Mouse (Mus musculus): ENCODE data around the gene Samd4.

DNA sequence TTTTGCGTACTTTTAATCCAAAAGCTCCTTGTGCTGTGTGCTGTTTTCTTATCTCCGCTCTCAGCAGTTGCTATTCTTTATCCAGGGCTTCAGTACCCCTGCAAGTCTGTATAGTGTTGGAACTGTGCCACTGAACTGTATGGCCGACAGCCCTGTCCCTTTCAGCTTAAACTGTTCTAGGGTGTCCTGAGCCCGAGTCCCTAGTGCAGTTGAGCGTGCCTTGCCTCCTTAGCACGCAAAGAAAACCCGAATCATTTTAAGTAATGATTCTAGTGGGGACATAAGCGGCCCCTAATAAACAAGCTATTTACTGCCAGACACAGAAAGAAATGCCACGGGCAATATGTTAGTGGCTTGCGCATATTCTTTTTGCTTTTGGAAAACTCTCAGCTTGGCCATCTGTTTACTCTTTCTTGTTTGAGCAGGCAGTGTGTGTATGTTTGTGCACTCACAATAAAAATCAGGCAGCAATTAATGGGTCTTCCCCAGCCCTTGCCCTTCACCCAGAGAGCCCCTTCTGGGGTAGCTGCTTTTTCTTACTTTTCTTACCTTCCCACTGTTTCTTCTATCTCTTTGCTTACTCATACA, 63.3 kb downstream of the Samd4 start:
- TF ChIP-seq POLR2A (IDR thresholded peaks at IDR 0.05; ENCODE audit: low read depth, low read length) = no peak
- TF ChIP-seq CTCF (conservative IDR thresholded peaks at IDR 0.05; ENCODE audit: insufficient read depth, insufficient read length, low read depth, low read length) = no peak

Measured in kidney, adult 2 months (tissue).